Mouse (Mus musculus) intestine, embryonic 15.5 days (tissue): ENCODE measurements around the gene Ppargc1a. TPM values are rescaled to one million over a fixed set of nuclear protein-coding genes. Genes with fewer than 3 reads are reported as not detected.

ENCODE experiments used
- ATAC-seq: fragments of 200-750 bp; cut with Nextera tagmentation; 2 replicates; pipeline ENCODE4 v1.8.0; 2017; ENCODE audit warnings: moderate TSS enrichment, moderate library complexity
- H3K27ac ChIP-seq: fragments of 300-500 bp; sonication (generic); 2 replicates; pipeline ENCODE4 v1.5.1; 2015; ENCODE audit warnings: mild to moderate bottlenecking, inconsistent platforms
- H3K27me3 ChIP-seq: fragments of 300-500 bp; sonication (generic); replicated peaks from 2 replicates; pipeline ENCODE4 v1.6.1; 2015; ENCODE audit warnings: inconsistent platforms
- H3K36me3 ChIP-seq: fragments of 300-500 bp; sonication (generic); 2 replicates; pipeline ENCODE4 v1.6.1; 2015; ENCODE audit warnings: inconsistent platforms
- H3K4me1 ChIP-seq: fragments of 300-500 bp; sonication (generic); replicated peaks from 2 replicates; pipeline ENCODE4 v1.6.1; 2015; ENCODE audit warnings: inconsistent platforms
- H3K4me2 ChIP-seq: fragments of 300-500 bp; sonication (generic); replicated peaks from 2 replicates; pipeline ENCODE4 v1.6.1; 2015; ENCODE audit warnings: mild to moderate bottlenecking, inconsistent platforms
- H3K4me3 ChIP-seq: fragments of 300-500 bp; sonication (generic); replicated peaks from 2 replicates; pipeline ENCODE4 v1.5.1; 2015; ENCODE audit warnings: inconsistent platforms
- H3K9ac ChIP-seq: fragments of 300-500 bp; sonication (generic); 2 replicates; pipeline ENCODE4 v1.6.1; 2015; ENCODE audit warnings: inconsistent platforms
- H3K9me3 ChIP-seq: fragments of 300-500 bp; sonication (generic); 2 replicates; pipeline ENCODE4 v1.6.1; 2016; ENCODE audit warnings: inconsistent platforms
- WGBS: fragments of 180-500 bp; shearing (Covaris S2); methylation state at CpG from one replicate; pipeline ENCODE4 v1.1.7; 2015; 5-methylcytosine and 5-hydroxymethylcytosine counted together
- polyA plus RNA-seq: library from polyadenylated mRNA; unstranded; fragments of >200 nt; fragmentation: Nextera tagmentation; extraction: Ambion mirVana; gene quantifications from 2 replicates; pipeline ENCODE4 v1.2.1, GENCODE M21; 2015

The Ppargc1a gene
- polyA plus RNA-seq, 1 experiment from 2014 or later, result 6.9 TPM

DNA sequence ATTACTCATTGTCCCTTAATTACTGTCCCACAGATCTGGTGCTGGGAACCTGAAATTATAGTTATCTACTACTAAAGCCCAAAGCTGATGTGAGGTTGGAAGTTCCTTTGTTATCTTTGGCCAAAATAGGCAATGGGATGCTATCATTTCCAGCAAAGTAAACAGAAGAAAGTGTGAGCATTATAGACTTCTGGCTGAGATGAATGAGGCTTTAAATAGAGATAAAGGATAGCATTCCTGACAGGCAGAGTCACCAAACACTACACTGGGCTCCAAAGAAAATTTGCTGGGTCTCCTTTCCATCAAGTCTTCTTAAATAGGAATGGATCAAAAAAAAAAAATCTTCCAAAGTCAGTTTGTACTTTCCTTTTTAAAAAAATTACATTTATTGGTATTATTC is 87.7 kb downstream of the Ppargc1a start:
- Histone ChIP-seq H3K27me3 (no peaks in the 10 kb centered on the region), H3K4me2 (no peak overlapping the region), H3K4me3 (no peak overlapping the region), H3K27ac (no peak overlapping the region), H3K9me3 (no peaks in the 10 kb centered on the region), H3K9ac (no peak overlapping the region), H3K36me3 (no peaks in the 10 kb centered on the region), H3K4me1 (peaks cover 4% of the 10 kb centered on the region; the same call in 1 of the 2 replicates)
- ATAC-seq, result no peak

DNA sequence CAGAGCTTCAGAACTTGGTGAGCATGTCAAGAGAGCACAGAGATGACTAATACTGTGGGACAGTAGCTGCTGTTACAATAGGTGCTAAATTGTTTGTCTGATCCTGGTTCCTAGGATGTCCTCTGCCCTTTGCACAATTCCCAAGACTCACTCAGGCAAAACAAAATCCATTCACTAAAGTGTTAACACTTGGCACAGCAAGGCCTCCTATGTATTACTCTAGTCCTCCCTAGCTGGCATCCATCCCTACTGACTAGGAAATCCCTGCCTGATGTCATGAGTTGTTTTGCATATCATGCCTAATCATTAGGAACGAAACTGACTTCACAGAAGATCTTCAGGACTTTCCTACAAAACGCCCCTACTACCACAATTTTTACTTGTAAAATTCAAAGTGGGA is 88.1 kb downstream of the Ppargc1a start:
- H3K36me3 ChIP-seq, result no peaks in the 10 kb centered on the region
- no peak overlapping the region for H3K4me2 ChIP-seq
- H3K9me3 ChIP-seq, result no peaks in the 10 kb centered on the region
- peaks cover 4% of the 10 kb centered on the region; the same call in 1 of the 2 replicates for H3K4me1 ChIP-seq
- H3K4me3 ChIP-seq, result no peak overlapping the region
- H3K27ac ChIP-seq, result no peak overlapping the region
- no peaks in the 10 kb centered on the region for H3K27me3 ChIP-seq
- WGBS, result 65% methylated on average over 2 of the region's 2 CpGs
- ATAC-seq, result no peak
- H3K9ac ChIP-seq, result no peak overlapping the region

DNA sequence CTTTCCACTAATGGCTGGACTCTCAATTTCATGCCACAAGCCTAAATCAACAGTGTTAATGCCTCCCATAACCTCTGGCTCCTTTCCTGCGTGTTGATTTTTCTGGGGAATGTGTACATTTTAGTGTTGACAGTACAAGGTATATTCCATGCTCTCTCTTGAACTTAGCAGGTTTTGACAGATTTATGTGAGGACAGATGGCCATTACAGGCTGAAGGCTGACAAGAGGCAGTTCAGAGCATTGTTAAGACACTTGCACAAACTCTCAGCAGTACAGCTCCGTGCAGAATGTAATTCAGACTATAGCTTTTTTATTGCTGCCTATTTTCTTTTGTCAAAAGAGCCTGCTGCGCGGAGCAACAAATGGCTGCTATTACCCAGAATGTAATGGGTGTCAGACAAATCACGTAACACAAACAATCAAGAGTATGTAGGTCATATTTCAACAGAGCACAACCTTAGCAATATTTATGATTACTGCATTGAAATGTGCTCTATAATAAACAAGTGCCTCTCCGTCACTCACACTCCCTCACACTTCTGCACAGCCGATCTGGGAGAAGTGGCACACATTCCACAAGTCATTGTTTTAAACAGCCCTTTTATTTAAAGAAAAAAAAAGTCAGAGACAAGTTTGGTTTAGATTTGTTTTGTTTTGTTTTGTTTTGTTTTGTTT is 89.1 kb downstream of the Ppargc1a start:
- Histone ChIP-seq H3K36me3 (no peaks in the 10 kb centered on the region), H3K27me3 (no peaks in the 10 kb centered on the region), H3K4me3 (no peak overlapping the region), H3K4me2 (0 out of 2 replicates have a peak overlapping the region, but pooled peaks have one; percentile 4), H3K27ac (no peak overlapping the region), H3K4me1 (peaks cover 4% of the 10 kb centered on the region; the same call in 1 of the 2 replicates), H3K9ac (no peak overlapping the region), H3K9me3 (no peaks in the 10 kb centered on the region)
- WGBS, result 16% methylated on average over 7 of the region's 7 CpGs
- ATAC-seq, result peak; percentile 70

DNA sequence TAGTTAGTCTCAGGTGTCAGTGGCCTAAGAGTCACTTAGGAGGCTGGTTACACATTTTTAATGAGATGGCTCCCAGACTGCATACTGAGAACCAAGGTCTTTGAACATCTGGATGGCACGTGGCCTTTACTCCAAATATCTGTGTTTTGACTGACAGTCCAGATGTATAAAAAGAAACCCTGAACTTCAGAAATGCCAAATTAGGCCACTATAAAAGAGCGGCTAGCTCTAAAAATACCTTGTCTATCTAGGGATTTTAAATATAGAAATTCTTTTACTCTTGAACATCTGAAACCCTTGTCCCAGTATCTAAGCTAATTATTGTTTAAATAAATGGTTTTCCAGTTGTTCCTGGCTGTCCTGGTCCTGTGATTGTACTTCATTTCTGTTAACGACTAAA is 90.4 kb downstream of the Ppargc1a start:
- no peak overlapping the region for H3K4me2 ChIP-seq
- no peaks in the 10 kb centered on the region for H3K36me3 ChIP-seq
- H3K27me3 ChIP-seq, result no peaks in the 10 kb centered on the region
- ATAC-seq, result no peak
- no peaks in the 10 kb centered on the region for H3K9me3 ChIP-seq
- 75% methylated on average over 3 of the region's 3 CpGs for WGBS
- H3K4me1 ChIP-seq, result peaks cover 4% of the 10 kb centered on the region; the same call in 1 of the 2 replicates
- no peak overlapping the region for H3K4me3 ChIP-seq
- H3K27ac ChIP-seq, result no peak overlapping the region
- H3K9ac ChIP-seq, result no peak overlapping the region

DNA sequence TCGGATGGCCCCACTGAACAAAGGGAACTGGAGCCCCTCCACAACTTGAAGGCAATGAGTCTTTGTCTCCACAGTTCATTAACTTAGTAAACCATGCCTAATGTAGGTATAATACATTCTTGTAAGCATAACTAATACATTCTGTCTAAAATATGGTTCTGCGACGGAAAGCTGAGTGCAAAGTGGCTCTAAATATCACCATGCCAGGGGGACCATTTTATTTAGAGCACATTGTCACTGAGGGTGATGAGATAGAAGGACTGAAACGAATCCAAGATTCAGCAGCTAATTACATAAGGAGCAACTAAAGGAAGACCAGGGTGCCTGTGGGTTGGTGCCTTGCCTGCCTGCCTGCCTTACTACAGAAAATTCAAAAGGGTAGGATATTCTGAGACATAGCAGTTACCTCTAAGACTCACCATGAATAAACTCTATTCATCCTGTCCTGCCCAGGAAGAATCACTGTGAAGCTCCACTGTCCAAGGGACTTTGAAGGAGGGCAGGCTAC is 92.4 kb downstream of the Ppargc1a start:
- Histone ChIP-seq H3K4me2 (no peak overlapping the region), H3K27me3 (no peaks in the 10 kb centered on the region), H3K9me3 (no peaks in the 10 kb centered on the region), H3K9ac (no peak overlapping the region), H3K36me3 (no peaks in the 10 kb centered on the region), H3K4me3 (no peak overlapping the region), H3K4me1 (peaks cover 4% of the 10 kb centered on the region; the same call in 1 of the 2 replicates), H3K27ac (no peak overlapping the region)
- no peak for ATAC-seq
- 86% methylated on average over 4 of the region's 4 CpGs for WGBS

DNA sequence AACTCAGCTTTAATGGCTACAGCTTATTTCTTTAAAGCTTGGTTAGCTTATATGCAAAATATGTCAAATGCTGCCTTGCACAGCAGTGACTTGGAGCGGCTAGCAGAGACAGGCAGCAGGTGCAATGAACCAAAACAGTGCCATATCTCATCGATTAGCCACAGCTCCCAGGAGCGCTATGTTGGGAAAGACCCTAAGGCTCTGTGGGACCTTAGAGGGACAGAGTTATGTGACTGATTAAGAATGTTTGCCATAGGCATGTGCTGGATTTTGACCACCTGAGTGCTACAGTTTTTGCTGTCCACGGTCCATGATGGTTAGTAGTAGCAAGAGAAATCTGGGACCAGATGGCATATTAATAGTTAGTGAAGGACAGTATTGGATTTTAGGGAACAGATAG is 95.9 kb downstream of the Ppargc1a start:
- Histone ChIP-seq H3K9me3 (no peaks in the 10 kb centered on the region), H3K4me1 (no peaks in the 10 kb centered on the region), H3K27ac (no peak overlapping the region), H3K9ac (no peak overlapping the region), H3K27me3 (no peaks in the 10 kb centered on the region), H3K4me3 (no peak overlapping the region), H3K4me2 (no peak overlapping the region), H3K36me3 (no peaks in the 10 kb centered on the region)
- WGBS, result 88% methylated on average over 4 of the region's 4 CpGs
- ATAC-seq, result no peak

DNA sequence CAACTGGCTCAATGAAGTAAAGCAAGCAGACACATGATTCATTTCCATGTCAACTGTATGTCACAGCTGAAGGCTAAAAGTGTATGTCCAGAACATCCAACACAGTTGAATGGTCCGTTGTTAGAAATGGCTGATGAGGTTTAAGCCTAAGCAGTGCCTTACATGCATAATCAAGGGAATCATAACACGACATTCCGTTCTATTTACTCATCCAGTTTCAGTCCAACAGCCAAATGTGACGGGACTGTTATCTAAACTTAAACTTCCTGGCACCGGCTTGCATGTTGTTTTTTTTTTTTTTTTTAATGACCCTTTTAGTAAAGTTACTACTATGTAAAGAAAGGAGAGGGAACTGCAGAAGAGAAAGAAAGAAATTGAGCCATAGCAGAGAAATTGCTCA is 101.5 kb downstream of the Ppargc1a start:
- no peak overlapping the region for H3K4me2 ChIP-seq
- H3K9ac ChIP-seq, result no peak overlapping the region
- no peaks in the 10 kb centered on the region for H3K27me3 ChIP-seq
- H3K4me1 ChIP-seq, result no peaks in the 10 kb centered on the region
- H3K4me3 ChIP-seq, result no peak overlapping the region
- H3K27ac ChIP-seq, result no peak overlapping the region
- WGBS, result 43% methylated on average over 5 of the region's 5 CpGs
- H3K36me3 ChIP-seq, result no peaks in the 10 kb centered on the region
- H3K9me3 ChIP-seq, result no peaks in the 10 kb centered on the region
- no peak; the same call in 1 of the 2 replicates for ATAC-seq

DNA sequence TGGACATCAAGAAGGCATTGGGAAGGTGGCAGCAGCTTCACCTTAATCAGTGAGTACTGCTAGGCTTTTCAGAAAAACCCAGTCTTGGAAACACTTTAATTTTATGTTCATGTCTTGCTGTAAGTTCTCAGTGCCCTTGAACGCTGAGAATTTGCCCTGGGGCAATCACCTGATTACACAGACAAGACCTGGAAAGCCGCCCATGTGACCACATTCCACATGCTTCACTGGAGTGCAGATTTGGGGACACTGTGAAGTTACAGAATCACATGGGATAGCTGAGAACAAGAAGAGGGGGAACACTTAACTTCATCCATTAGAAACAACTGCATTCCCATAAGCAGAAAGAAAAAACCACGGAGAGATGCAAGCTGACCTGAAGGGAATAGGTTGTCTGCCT is 115.5 kb downstream of the Ppargc1a start:
- Histone ChIP-seq H3K9ac (no peak overlapping the region), H3K4me1 (no peaks in the 10 kb centered on the region), H3K9me3 (no peaks in the 10 kb centered on the region), H3K27me3 (no peaks in the 10 kb centered on the region), H3K27ac (no peak overlapping the region), H3K4me3 (no peak overlapping the region), H3K36me3 (no peaks in the 10 kb centered on the region), H3K4me2 (no peak overlapping the region)
- no peak for ATAC-seq
- WGBS, result 72% methylated on average over 3 of the region's 3 CpGs

DNA sequence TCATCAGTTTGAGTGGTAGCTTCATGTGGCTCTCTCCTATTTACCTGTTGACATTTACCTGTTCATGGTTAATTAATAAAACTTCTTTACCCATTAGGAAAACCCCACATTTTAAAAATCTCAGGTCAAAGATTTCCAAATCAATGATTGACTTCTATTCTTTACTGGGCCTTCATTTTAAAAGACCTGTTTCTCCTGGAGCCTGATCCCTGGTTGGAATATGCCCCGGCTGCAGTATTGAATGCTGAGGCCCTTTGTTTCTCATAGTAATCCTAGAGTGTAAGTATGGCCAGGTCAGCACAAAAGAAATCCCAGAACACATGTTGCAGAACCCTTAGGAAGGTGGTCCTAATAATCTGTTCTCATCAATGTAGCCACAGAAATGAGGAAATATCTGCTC is 119.9 kb downstream of the Ppargc1a start:
- Histone ChIP-seq H3K9ac (no peak overlapping the region), H3K27me3 (no peaks in the 10 kb centered on the region), H3K36me3 (no peaks in the 10 kb centered on the region), H3K27ac (no peak overlapping the region), H3K4me3 (no peak overlapping the region), H3K9me3 (no peaks in the 10 kb centered on the region), H3K4me1 (no peaks in the 10 kb centered on the region), H3K4me2 (no peak overlapping the region)
- 91% methylated on average over 1 of the region's 1 CpGs for WGBS
- no peak for ATAC-seq

DNA sequence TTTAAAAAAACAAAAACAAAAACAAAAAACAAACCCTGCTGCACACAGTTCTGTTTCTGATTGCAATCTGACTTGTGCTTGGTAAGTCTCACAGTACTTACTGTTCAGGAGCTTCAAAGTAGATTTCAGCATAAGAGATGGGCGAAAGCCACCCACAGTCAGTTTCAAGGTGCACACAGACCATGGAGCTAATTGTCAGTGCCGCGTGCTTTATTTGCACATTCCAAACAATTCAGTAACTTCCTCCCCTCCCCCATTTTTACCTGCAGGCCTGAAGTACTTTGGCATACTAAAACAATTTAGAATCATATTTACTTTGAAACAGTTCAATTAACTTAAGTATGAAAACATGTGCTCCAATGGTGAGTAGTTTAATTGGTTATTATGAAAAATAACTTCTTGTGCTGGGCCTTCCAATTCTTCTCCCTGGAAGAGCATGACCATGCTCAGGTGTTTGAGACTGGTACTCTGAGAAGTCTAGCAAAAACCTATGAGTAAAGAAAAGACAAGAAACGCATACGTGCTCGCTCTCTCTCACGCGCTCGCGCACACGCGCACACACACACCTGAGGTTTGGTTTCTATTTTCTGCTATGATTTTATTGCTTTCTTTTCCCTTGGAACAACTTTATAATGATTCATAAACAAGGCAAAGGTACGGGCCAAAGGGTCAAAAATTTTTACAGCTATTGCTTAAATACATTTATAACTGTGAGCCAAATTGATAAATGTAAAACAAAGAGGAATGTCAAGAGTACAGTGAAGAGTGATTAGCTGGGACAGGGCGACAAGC is 121.0 kb downstream of the Ppargc1a start:
- no peak overlapping the region for H3K27ac ChIP-seq
- H3K9ac ChIP-seq, result no peak overlapping the region

DNA sequence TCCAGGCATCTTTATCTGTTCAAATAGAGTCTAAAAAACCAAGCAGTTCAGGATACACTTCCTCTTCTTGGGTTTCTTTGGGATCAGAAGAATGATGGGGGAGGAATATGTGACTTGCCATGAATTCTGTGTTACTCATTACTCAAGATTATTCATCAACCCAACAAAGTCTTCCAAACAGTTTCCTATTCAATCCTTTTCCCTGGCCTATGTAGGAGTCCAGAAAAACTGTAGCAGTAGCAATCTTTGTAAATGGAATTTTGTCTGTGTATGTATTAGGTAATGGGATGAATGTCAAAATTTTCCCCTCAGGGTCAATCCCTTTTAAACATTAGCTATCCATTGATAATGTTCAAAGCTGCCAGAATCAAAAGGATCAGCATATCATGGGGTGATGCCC is 121.8 kb downstream of the Ppargc1a start:
- H3K4me3 ChIP-seq, result no peak overlapping the region
- no peak for ATAC-seq
- H3K27ac ChIP-seq, result no peak overlapping the region
- no peaks in the 10 kb centered on the region for H3K36me3 ChIP-seq
- H3K4me1 ChIP-seq, result no peaks in the 10 kb centered on the region
- H3K9me3 ChIP-seq, result no peaks in the 10 kb centered on the region
- no peaks in the 10 kb centered on the region for H3K27me3 ChIP-seq
- H3K4me2 ChIP-seq, result no peak overlapping the region
- no peak overlapping the region for H3K9ac ChIP-seq

More for the DNA sequence above, 121.0 kb downstream of the Ppargc1a start:
- H3K27me3 ChIP-seq, result no peaks in the 10 kb centered on the region
- H3K4me2 ChIP-seq, result no peak overlapping the region
- WGBS, result 80% methylated on average over 14 of the region's 14 CpGs
- no peaks in the 10 kb centered on the region for H3K9me3 ChIP-seq
- H3K36me3 ChIP-seq, result no peaks in the 10 kb centered on the region
- no peaks in the 10 kb centered on the region for H3K4me1 ChIP-seq
- ATAC-seq, result peak; percentile 69
- H3K4me3 ChIP-seq, result no peak overlapping the region

DNA sequence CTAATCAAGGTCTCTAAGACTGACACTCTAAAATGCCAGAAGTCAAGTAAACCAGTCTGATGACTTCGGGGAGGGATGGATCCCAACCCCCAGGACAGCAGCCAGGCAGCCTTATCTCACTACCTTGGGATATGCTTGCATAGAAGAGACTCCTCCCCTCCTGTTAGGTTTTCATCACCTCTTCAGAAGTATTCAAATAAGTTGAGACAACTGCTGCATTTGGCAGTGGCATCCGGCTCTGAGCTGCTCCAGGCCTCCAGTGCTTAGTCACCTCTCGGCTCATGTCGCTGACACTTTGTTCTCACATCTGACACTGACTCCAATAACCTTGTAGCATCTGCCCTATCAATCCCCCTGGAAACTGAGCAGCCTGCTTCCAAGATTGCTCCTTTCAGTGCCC is 127.8 kb downstream of the Ppargc1a start:
- Histone ChIP-seq H3K9ac (no peak overlapping the region), H3K4me3 (no peak overlapping the region), H3K4me1 (0 out of 2 replicates have a peak, but pooled peaks cover 2% of the 10 kb centered on the region), H3K36me3 (no peaks in the 10 kb centered on the region), H3K9me3 (no peaks in the 10 kb centered on the region), H3K27ac (no peak overlapping the region), H3K27me3 (no peaks in the 10 kb centered on the region), H3K4me2 (no peak overlapping the region)
- WGBS, result 27% methylated on average over 4 of the region's 4 CpGs
- ATAC-seq, result peak; percentile 25; the same call in 1 of the 2 replicates
